Comparison of ENCODE assay signal across 8 mouse cellular contexts in the genomic region with DNA sequence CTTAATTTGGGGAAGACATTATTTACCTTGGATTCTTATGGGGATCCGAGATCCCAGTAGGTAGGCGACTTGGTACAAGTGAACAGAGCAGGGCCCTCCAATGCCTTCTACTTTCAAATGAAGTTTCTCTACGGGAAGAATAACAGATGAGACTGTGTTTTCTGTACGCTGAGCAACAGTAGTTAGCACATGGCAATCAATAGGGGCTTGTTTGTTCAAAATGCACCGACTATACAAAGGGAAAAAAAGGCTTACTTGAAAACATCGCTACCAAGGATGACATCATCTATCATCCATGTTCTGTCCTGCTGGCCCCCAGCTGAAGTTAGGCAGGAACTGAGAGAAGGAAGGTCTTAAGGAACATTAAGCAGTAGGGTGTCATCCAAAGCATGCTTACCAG. TPM values are rescaled to one million over a fixed set of nuclear protein-coding genes. Genes with fewer than 3 reads are reported as not detected.
DNase-seq lines count a peak whose midpoint lies in the region; ATAC-seq lines count a peak whose summit lies in the region.

A gene (plus strand): TSS at position 301 of the 400 bp plus-strand sequence.

- ATAC-seq in inflammation-experienced regulatory T-cells, adult 6 months, result no peak
- no peak for ATAC-seq in megakaryocyte, adult 5-6 weeks (ENCODE audit: poor library complexity, severe bottlenecking)

- DNase-seq in heart, adult 11 months, result peak; percentile 87
- no peak for DNase-seq in heart, adult 9 months (ENCODE audit: low spot score in 2 of 2)
- DNase-seq in adrenal gland, postnatal 4 days (ENCODE audit: low spot score in 2 of 2), result no peak
- no peak for DNase-seq in gastrocnemius, postnatal 25 days
- DNase-seq in urinary bladder, adult 18-20 months (ENCODE audit: low spot score in 2 of 2), result no peak
- no peak for DNase-seq in embryo, embryonic 10 days (ENCODE audit: low spot score)

RNA-seq across cellular contexts. Expression of the gene that starts here (rescaled TPM):
- total RNA-seq in adrenal gland, postnatal 4 days (2021), result 100 to 1,000 TPM; 268 to 614 TPM
- 100 to 1,000 TPM in 1 of 2 experiments, 10 to 100 TPM in 1; 96.8 to 141 TPM for total RNA-seq in gastrocnemius, postnatal 25 days (2021)
- polyA plus RNA-seq in inflammation-experienced regulatory T-cells, adult 6 months (2017; shearing (Covaris generic)), result 100 to 1,000 TPM in 2 of 3 experiments, 10 to 100 TPM in 1; 95.3 to 160 (median 152) TPM
- 413 and 446 TPM in 2 replicates for total RNA-seq in megakaryocyte, adult 5-6 weeks (2015)
- total RNA-seq in megakaryocyte, adult 5-6 weeks (2017), result 238 and 252 TPM in 2 replicates
